Mouse (Mus musculus) thymus, postnatal 10 days (tissue): ENCODE measurements around the gene Faiml.

Experiments
- DNase-seq, 2 experiments: peaks; one replicate each; pipeline ENCODE4 v3.0.0; 2021; ENCODE audit warnings: low spot score in 2 of 2

Gene Faiml

GRCm38 (mm10) chr9:99180272-99180671 lies 56.8 kb downstream of the Faiml start:
- no peak for DNase-seq
